Mouse (Mus musculus): ENCODE results near the gene 4921504E06Rik.

- TF ChIP-seq CTCF (IDR thresholded peaks at IDR 0.05; ENCODE audit: borderline replicate concordance, control insufficient read depth, extremely low read depth, insufficient read depth, low read length, poor library complexity) (no peak), POLR2A (IDR thresholded peaks at IDR 0.05; ENCODE audit: control insufficient read depth, extremely low read depth, insufficient read depth, low read length, poor library complexity) (no peak)
These were observed 2.3 kb downstream of the 4921504E06Rik start for GRCm38 (mm10) chr2:19551396-19551795.
